In genomic region chr12:8462533-8462932, GRCm38 (mm10) we compare ENCODE assay signal across 21 mouse cellular contexts. TPM values are rescaled to one million over a fixed set of nuclear protein-coding genes. Genes with fewer than 3 reads are reported as not detected.
DNase-seq lines count a peak whose midpoint lies in the region; ATAC-seq and TF ChIP-seq lines count a peak whose summit lies in the region.
"Had no signal": no experiment of that assay in that cellular context is flagged by ENCODE, and none has a peak within 500 bp of the region (broad histone marks: within the 10 kb centered on the region; RNA-seq: fewer than 3 reads in every experiment).

No protein-coding gene starts in this region.

- DNase-seq in 3T3-L1 (ENCODE audit: low read depth, low spot score) (peak; percentile 57), NIH3T3 (ENCODE audit: low read depth) (peak; percentile 73)
- no peak for DNase-seq in adrenal gland, adult 8-10 months
- DNase-seq in forebrain, postnatal 0 days, result no peak
- DNase-seq: adrenal gland, adult 2 months; adrenal gland, postnatal 10 days; adrenal gland, postnatal 14 days; adrenal gland, postnatal 25 days; adrenal gland, postnatal 36 days; B cell, adult 2 months; cerebellum, adult 11 months; cerebellum, adult 11-12 months; cerebellum, adult 18-20 months; cerebellum, adult 2 months; cerebellum, adult 8-10 months; cerebellum, adult 9-10 months had no signal

- H3K9ac ChIP-seq in forebrain, postnatal 0 days, result no peak overlapping the region

- no peak for TF ChIP-seq CTCF in forebrain, postnatal 0 days (IDR thresholded peaks at IDR 0.05; ENCODE audit: low read depth)

- H3K4me1 ChIP-seq in forebrain, postnatal 0 days (ENCODE audit: insufficient read depth), result no peaks in the 10 kb centered on the region

- H3K27ac ChIP-seq in forebrain, postnatal 0 days (ENCODE audit: low read depth, low read length), result no peak overlapping the region

- no peak overlapping the region for H3K4me2 ChIP-seq in forebrain, postnatal 0 days (ENCODE audit: low read depth)

- no peaks in the 10 kb centered on the region for H3K36me3 ChIP-seq in forebrain, postnatal 0 days (ENCODE audit: insufficient read depth)
- H3K36me3 ChIP-seq: G1E had no signal

- 84% methylated on average over 5 of the region's 5 CpGs for WGBS in forebrain, postnatal 0 days

- no peak for ATAC-seq in forebrain, postnatal 0 days
- ATAC-seq: activated CD4-positive, CD25-positive, alpha-beta regulatory T cell, adult 4 months; CD4-positive, CD25-positive, alpha-beta regulatory T cell, adult 4 months; Patski had no signal

- H3K4me3 ChIP-seq in forebrain, postnatal 0 days (ENCODE audit: low read depth, low read length), result no peak overlapping the region

- no peaks in the 10 kb centered on the region for H3K9me3 ChIP-seq in forebrain, postnatal 0 days (ENCODE audit: low read length)
- H3K9me3 ChIP-seq: G1E had no signal

- H3K27me3 ChIP-seq in forebrain, postnatal 0 days (ENCODE audit: insufficient read depth, low read length), result no peaks in the 10 kb centered on the region
- H3K27me3 ChIP-seq: CH12.LX, Patski had no signal

RNA-seq across cellular contexts. Expression of gene Rhob, which starts 37.3 kb away (rescaled TPM):
- total RNA-seq in adrenal gland, adult 8-10 months (2022), result 100 to 1,000 TPM; 196 to 244 (median 223) TPM
- 278 and 289 TPM in 2 replicates for total RNA-seq in forebrain, postnatal 0 days (2014; rRNA removed)
- polyA plus RNA-seq in forebrain, postnatal 0 days (2015; fragmentation: Nextera tagmentation; extraction: Ambion mirVana), result 69.9 and 78.9 TPM in 2 replicates

Comparison
In these comparisons a context has a peak if more than half of its experiments do, and no peak if none do; other contexts are left out.
1. DNase-seq: peak in 3T3-L1 (single experiment) and NIH3T3 (single experiment); none in adrenal gland, adult 8-10 months (single experiment) and forebrain, postnatal 0 days (single experiment).